Mouse (Mus musculus) kidney, adult 2 months (tissue): ENCODE measurements around the gene Gpm6b. TPM values are rescaled to one million over a fixed set of nuclear protein-coding genes. Genes with fewer than 3 reads are reported as not detected.

Experiments
- DNase-seq: peaks from one replicate; pipeline ENCODE4 v3.0.0; 2021
- H3K27ac ChIP-seq: fragments of 200-500 bp; 2 replicates; pipeline ENCODE4 v1.5.1; 2012; ENCODE audit warnings: low read depth, low read length, control low read depth, inconsistent platforms; ENCODE audit not compliant: insufficient read depth
- H3K27me3 ChIP-seq: fragments of 200-500 bp; replicated peaks from 2 replicates; pipeline ENCODE4 v1.6.1; 2012; ENCODE audit warnings: mild to moderate bottlenecking, moderate library complexity, low read length, inconsistent platforms; ENCODE audit not compliant: control insufficient read depth, insufficient read depth
- H3K36me3 ChIP-seq: fragments of 200-500 bp; 2 replicates; pipeline ENCODE4 v1.6.1; 2012; ENCODE audit warnings: mild to moderate bottlenecking, moderate library complexity, low read length, inconsistent platforms; ENCODE audit not compliant: control insufficient read depth, insufficient read depth
- H3K4me1 ChIP-seq: fragments of 200-500 bp; 2 replicates; pipeline ENCODE4 v1.6.1; 2011; ENCODE audit warnings: low read length; ENCODE audit not compliant: control insufficient read depth, insufficient read depth
- H3K4me3 ChIP-seq: fragments of 200-500 bp; 2 replicates; pipeline ENCODE4 v1.5.1; 2011; ENCODE audit warnings: mild to moderate bottlenecking, low read depth, low read length, control low read depth; ENCODE audit not compliant: insufficient read depth
- CTCF ChIP-seq: fragments of 200-500 bp; conservative IDR thresholded peaks from 2 replicates; pipeline ENCODE4 v1.5.1; 2011; ENCODE audit warnings: low read depth, mild to moderate bottlenecking, control low read depth, low read length, moderate library complexity, mixed read lengths; ENCODE audit not compliant: insufficient read depth, insufficient read length
- POLR2A ChIP-seq: fragments of 200-500 bp; IDR thresholded peaks from one replicate; pipeline ENCODE4 v1.6.1; 2011; ENCODE audit warnings: low read depth, low read length, control low read depth
- WGBS: fragments of 180-500 bp; shearing (Covaris S2); methylation state at CpG from one replicate; pipeline ENCODE4 v1.1.7; 2018; 5-methylcytosine and 5-hydroxymethylcytosine counted together
- polyA plus RNA-seq: library from polyadenylated mRNA; depleted of rRNA; stranded (reverse); fragments of >200 nt; gene quantifications from 2 replicates; pipeline ENCODE4 v1.2.3, GENCODE M21; 2012

Gene Gpm6b
- polyA plus RNA-seq, 1 experiment: 6.5 TPM

- H3K4me1 ChIP-seq: no peaks in the 10 kb centered on the region
- H3K36me3 ChIP-seq: no peaks in the 10 kb centered on the region
- H3K27ac ChIP-seq: no peak overlapping the region
- H3K4me3 ChIP-seq: no peak overlapping the region
- H3K27me3 ChIP-seq: no peaks in the 10 kb centered on the region
- WGBS: 87% methylated on average over 3 of the region's 3 CpGs
- no peak for DNase-seq
- TF ChIP-seq CTCF (no peak), POLR2A (no peak)
Measured at GRCm38 (mm10) chrX:166323226-166323625, 84.5 kb downstream of the Gpm6b start.

- H3K36me3 ChIP-seq: no peaks in the 10 kb centered on the region
- H3K4me1 ChIP-seq: no peaks in the 10 kb centered on the region
- no peak overlapping the region for H3K27ac ChIP-seq
- no peak for DNase-seq
- no peaks in the 10 kb centered on the region for H3K27me3 ChIP-seq
- TF ChIP-seq POLR2A: no peak
- no peak for TF ChIP-seq CTCF
- 86% methylated on average over 5 of the region's 5 CpGs for WGBS
- no peak overlapping the region for H3K4me3 ChIP-seq
Measured at GRCm38 (mm10) chrX:166327621-166328020, 88.9 kb downstream of the Gpm6b start.

- H3K4me3 ChIP-seq: no peak overlapping the region
- H3K4me1 ChIP-seq: no peaks in the 10 kb centered on the region
- DNase-seq: no peak
- TF ChIP-seq POLR2A (no peak), CTCF (no peak)
- H3K27ac ChIP-seq: no peak overlapping the region
- 48% methylated on average over 3 of the region's 3 CpGs for WGBS
- no peaks in the 10 kb centered on the region for H3K27me3 ChIP-seq
- H3K36me3 ChIP-seq: no peaks in the 10 kb centered on the region
Measured at GRCm38 (mm10) chrX:166328219-166328901, 89.6 kb downstream of the Gpm6b start.

- Histone ChIP-seq H3K27me3 (no peaks in the 10 kb centered on the region), H3K4me3 (no peak overlapping the region), H3K36me3 (no peaks in the 10 kb centered on the region), H3K27ac (no peak overlapping the region), H3K4me1 (no peaks in the 10 kb centered on the region)
- no peak for DNase-seq
- 16% methylated on average over 9 of the region's 9 CpGs for WGBS
- TF ChIP-seq CTCF (no peak), POLR2A (no peak)
Measured at GRCm38 (mm10) chrX:166328904-166329451, 90.3 kb downstream of the Gpm6b start.

GRCm38 (mm10) chrX:166334516-166335136 is 95.9 kb downstream of the Gpm6b start:
- Histone ChIP-seq H3K27ac (no peak overlapping the region), H3K36me3 (no peaks in the 10 kb centered on the region), H3K4me1 (no peaks in the 10 kb centered on the region), H3K4me3 (no peak overlapping the region), H3K27me3 (no peaks in the 10 kb centered on the region)
- TF ChIP-seq POLR2A (no peak), CTCF (no peak)
- no peak for DNase-seq
- 88% methylated on average over 6 of the region's 6 CpGs for WGBS

- no peaks in the 10 kb centered on the region for H3K36me3 ChIP-seq
- TF ChIP-seq POLR2A: no peak
- no peak for TF ChIP-seq CTCF
- H3K27me3 ChIP-seq: no peaks in the 10 kb centered on the region
- WGBS: 91% methylated on average over 5 of the region's 5 CpGs
- no peak for DNase-seq
- no peak overlapping the region for H3K27ac ChIP-seq
- no peak overlapping the region for H3K4me3 ChIP-seq
- H3K4me1 ChIP-seq: no peaks in the 10 kb centered on the region
Measured at GRCm38 (mm10) chrX:166338353-166338752, 99.6 kb downstream of the Gpm6b start.

GRCm38 (mm10) chrX:166338784-166339520 is 100.2 kb downstream of the Gpm6b start:
- WGBS: 90% methylated on average over 9 of the region's 9 CpGs
- H3K4me1 ChIP-seq: no peaks in the 10 kb centered on the region
- no peaks in the 10 kb centered on the region for H3K27me3 ChIP-seq

More at GRCm38 (mm10) chrX:166338784-166339520, 100.2 kb downstream of the Gpm6b start:
- no peak for TF ChIP-seq POLR2A
- no peaks in the 10 kb centered on the region for H3K36me3 ChIP-seq
- no peak overlapping the region for H3K27ac ChIP-seq
- DNase-seq: no peak
- H3K4me3 ChIP-seq: no peak overlapping the region
